Mouse (Mus musculus): ENCODE results near the gene Sh3gl3. TPM values are rescaled to one million over a fixed set of nuclear protein-coding genes. Genes with fewer than 3 reads are reported as not detected.

Gene Sh3gl3
- polyA plus RNA-seq, 1 experiment: not detected

- TF ChIP-seq POLR2A (IDR thresholded peaks at IDR 0.05; ENCODE audit: borderline replicate concordance, low read depth, low read length) (no peak), CTCF (IDR thresholded peaks at IDR 0.05; ENCODE audit: low read depth, low read length) (no peak)
- no peak overlapping the region for H3K4me3 ChIP-seq (ENCODE audit: insufficient read depth, low read length)
- H3K27ac ChIP-seq (ENCODE audit: insufficient read depth, low read depth, low read length): no peak overlapping the region
- H3K4me1 ChIP-seq (ENCODE audit: control insufficient read depth, insufficient read depth, low read length): no peaks in the 10 kb centered on the region
These were observed 167.8 kb downstream of the Sh3gl3 start for GRCm38 (mm10) chr7:82341476-82341875.

DNA sequence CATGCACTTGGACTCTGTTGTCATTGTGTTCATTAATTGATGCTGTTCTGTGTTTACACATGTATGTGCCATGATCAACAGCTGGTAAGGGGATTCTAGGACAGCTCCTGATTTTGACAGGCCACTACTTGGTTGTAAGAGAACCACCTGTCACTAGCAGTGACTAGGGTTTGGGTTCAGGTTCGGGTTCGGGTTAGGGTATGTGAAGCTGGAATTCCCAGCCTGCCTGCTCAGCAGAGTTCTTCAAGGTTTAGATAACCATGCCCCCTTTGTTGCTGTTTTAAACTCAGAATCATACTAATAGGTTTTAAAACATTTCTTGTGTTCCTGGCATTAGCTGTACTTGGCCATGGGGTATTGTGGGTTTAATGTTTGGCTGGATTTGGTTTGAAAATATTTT lies 173.1 kb downstream of the Sh3gl3 start:
- no peaks in the 10 kb centered on the region for H3K4me1 ChIP-seq (ENCODE audit: control insufficient read depth, insufficient read depth, low read length)
- no peak overlapping the region for H3K27ac ChIP-seq (ENCODE audit: insufficient read depth, low read depth, low read length)
- TF ChIP-seq CTCF (IDR thresholded peaks at IDR 0.05; ENCODE audit: low read depth, low read length) (no peak), POLR2A (IDR thresholded peaks at IDR 0.05; ENCODE audit: borderline replicate concordance, low read depth, low read length) (no peak)
- no peak overlapping the region for H3K4me3 ChIP-seq (ENCODE audit: insufficient read depth, low read length)

DNA sequence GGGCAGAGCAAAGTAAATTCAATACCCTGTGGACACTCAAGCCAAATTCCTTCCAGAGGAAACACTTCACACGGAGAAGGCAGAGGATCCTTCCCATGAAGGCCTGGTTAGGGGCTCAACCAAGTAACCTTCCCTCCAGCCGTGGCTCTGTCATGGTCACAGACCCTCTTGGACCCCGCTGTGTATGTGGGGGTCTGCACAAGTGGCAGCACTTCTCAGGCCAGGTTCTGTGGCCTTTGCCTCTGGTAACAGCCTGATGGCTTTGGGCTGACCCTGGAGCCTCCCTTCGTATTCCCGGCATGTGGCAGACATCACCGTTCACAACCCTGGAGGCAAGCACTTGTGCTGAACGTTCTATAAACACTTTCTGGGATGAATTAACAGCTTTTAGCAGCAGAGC lies 176.2 kb downstream of the Sh3gl3 start:
- Histone ChIP-seq H3K27ac (ENCODE audit: insufficient read depth, low read depth, low read length) (no peak overlapping the region), H3K4me3 (ENCODE audit: insufficient read depth, low read length) (no peak overlapping the region), H3K4me1 (ENCODE audit: control insufficient read depth, insufficient read depth, low read length) (no peaks in the 10 kb centered on the region)
- no peak for TF ChIP-seq CTCF (IDR thresholded peaks at IDR 0.05; ENCODE audit: low read depth, low read length)
- no peak for TF ChIP-seq POLR2A (IDR thresholded peaks at IDR 0.05; ENCODE audit: borderline replicate concordance, low read depth, low read length)

DNA sequence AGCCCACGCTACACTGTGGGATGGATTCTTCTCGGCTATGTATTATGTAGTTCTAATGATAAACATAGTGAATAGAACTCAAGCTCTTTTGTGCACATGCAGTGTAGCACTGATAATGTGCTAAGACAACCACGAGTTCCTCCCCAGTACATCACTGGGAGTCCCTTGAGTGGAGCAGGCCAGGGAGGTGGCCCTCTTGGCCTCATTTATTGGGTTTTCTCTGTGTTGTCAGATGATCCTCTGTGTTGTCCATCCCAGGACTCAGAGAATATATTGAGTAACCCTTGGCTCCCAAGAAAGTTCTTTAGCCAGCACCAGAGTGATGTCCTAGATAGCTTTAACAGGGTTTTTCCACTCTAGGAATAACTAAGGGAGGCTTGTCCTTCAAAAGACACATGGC lies 176.8 kb downstream of the Sh3gl3 start:
- Histone ChIP-seq H3K4me3 (ENCODE audit: insufficient read depth, low read length) (no peak overlapping the region), H3K27ac (ENCODE audit: insufficient read depth, low read depth, low read length) (no peak overlapping the region), H3K4me1 (ENCODE audit: control insufficient read depth, insufficient read depth, low read length) (no peaks in the 10 kb centered on the region)
- TF ChIP-seq POLR2A (IDR thresholded peaks at IDR 0.05; ENCODE audit: borderline replicate concordance, low read depth, low read length) (no peak), CTCF (IDR thresholded peaks at IDR 0.05; ENCODE audit: low read depth, low read length) (no peak)

Other genes with a start within 250 kb of the Sh3gl3 start
- 0.24 and 0.49 TPM in 2 replicates for gene Hdgfl3, start 239.4 kb upstream of the Sh3gl3 start, polyA plus RNA-seq (2012; ENCODE audit: insufficient read depth, insufficient read length, missing spikeins)
- gene Bnc1, start 181.5 kb upstream of the Sh3gl3 start, polyA plus RNA-seq (2012; ENCODE audit: insufficient read depth, insufficient read length, missing spikeins): not detected in 2 replicates
- not detected in 2 replicates for gene Adamtsl3, start 161.9 kb downstream of the Sh3gl3 start, polyA plus RNA-seq (2012; ENCODE audit: insufficient read depth, insufficient read length, missing spikeins)